Mouse (Mus musculus): ENCODE measurements around the gene Pla2g15.
"Not testable (repeated sequence)": the region's sequence is repeated elsewhere in the genome, so short reads cannot be mapped to it uniquely, and the experiment has no call there.

DNA sequence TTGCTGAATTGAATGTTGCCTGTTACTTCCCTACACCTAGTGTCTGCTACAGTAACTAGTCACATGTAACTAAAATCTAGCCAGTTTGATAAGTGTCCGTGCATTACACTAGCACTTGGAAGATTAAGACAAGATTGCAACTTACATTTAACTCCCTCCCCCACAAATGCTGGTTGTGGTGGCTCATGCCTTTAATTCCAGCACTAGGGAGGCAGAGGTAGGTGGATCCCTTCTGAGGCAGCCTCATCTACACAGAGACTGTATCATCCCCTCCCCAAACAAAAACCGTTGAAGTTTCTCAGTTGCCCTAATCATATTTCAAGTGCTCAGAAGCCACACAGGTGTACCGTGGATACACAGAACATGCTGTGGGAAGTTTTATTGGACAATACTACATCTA is 49.4 kb downstream of the Pla2g15 start:
- TF ChIP-seq POLR2A (IDR thresholded peaks at IDR 0.05; ENCODE audit: borderline replicate concordance, low read depth, low read length); CTCF (IDR thresholded peaks at IDR 0.05; ENCODE audit: low read depth, low read length): not testable (repeated sequence)

Measured in bone marrow macrophage, adult 2 months (primary cell).